Mouse (Mus musculus) thymus, adult 2 months (tissue): Measurements from ENCODE around the gene Zfp827.

Source experiments
- CTCF ChIP-seq: fragments of 200-500 bp; IDR thresholded peaks from 2 replicates; pipeline ENCODE4 v1.5.1; 2012; ENCODE audit warnings: mild to moderate bottlenecking, control low read depth, low read length, moderate library complexity, borderline replicate concordance; ENCODE audit not compliant: control insufficient read depth, poor library complexity, insufficient read depth; ENCODE audit errors: extremely low read depth
- POLR2A ChIP-seq: fragments of 200-500 bp; IDR thresholded peaks from 2 replicates; pipeline ENCODE4 v1.6.1; 2012; ENCODE audit warnings: mild to moderate bottlenecking, low read length, control low read depth, moderate library complexity; ENCODE audit not compliant: control insufficient read depth, poor library complexity, insufficient read depth; ENCODE audit errors: extremely low read depth

DNA sequence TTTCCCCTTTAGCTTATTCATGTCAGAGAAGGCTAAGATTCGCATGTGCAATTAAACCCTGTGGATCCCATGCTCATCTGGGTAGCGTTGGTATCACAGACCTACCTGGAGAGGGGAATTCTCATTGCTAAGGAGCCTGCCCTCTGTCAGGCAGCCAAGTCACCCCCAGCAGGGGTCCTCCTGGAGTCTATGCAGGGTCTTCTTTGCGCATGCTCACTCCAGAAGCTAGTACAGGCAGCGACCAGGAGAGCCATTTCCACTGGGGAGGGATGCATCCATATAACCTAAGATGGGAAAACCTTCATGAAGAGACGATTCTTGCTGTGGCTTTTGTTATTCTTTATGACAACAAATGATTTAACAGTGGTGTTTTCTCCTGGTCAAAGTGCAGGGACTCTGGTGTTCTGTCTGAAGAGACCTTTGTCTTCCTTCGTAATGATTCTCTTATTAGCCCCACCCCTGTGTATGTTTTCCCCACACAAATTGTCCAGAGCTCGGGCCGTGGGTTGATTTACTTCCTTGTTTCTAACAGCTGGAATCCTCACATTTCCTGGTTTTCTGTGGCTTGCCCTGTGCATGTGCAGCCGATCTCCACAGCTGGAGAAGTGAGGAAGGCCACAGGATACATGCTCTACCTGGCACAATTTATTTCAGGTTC lies 75.8 kb downstream of the Zfp827 start:
- TF ChIP-seq CTCF, result no peak
- no peak for TF ChIP-seq POLR2A
